Mouse (Mus musculus) kidney, adult 2 months (tissue): Measurements from ENCODE around the gene Spaca5. TPM values are rescaled to one million over a fixed set of nuclear protein-coding genes. Genes with fewer than 3 reads are reported as not detected.

Experiments
- DNase-seq: peaks from one replicate; pipeline ENCODE4 v3.0.0; 2021
- H3K27ac ChIP-seq: fragments of 200-500 bp; 2 replicates; pipeline ENCODE4 v1.5.1; 2012; ENCODE audit warnings: low read depth, low read length, control low read depth, inconsistent platforms; ENCODE audit not compliant: insufficient read depth
- H3K27me3 ChIP-seq: fragments of 200-500 bp; replicated peaks from 2 replicates; pipeline ENCODE4 v1.6.1; 2012; ENCODE audit warnings: mild to moderate bottlenecking, moderate library complexity, low read length, inconsistent platforms; ENCODE audit not compliant: control insufficient read depth, insufficient read depth
- H3K36me3 ChIP-seq: fragments of 200-500 bp; 2 replicates; pipeline ENCODE4 v1.6.1; 2012; ENCODE audit warnings: mild to moderate bottlenecking, moderate library complexity, low read length, inconsistent platforms; ENCODE audit not compliant: control insufficient read depth, insufficient read depth
- H3K4me1 ChIP-seq: fragments of 200-500 bp; 2 replicates; pipeline ENCODE4 v1.6.1; 2011; ENCODE audit warnings: low read length; ENCODE audit not compliant: control insufficient read depth, insufficient read depth
- H3K4me3 ChIP-seq: fragments of 200-500 bp; 2 replicates; pipeline ENCODE4 v1.5.1; 2011; ENCODE audit warnings: mild to moderate bottlenecking, low read depth, low read length, control low read depth; ENCODE audit not compliant: insufficient read depth
- CTCF ChIP-seq: fragments of 200-500 bp; conservative IDR thresholded peaks from 2 replicates; pipeline ENCODE4 v1.5.1; 2011; ENCODE audit warnings: low read depth, mild to moderate bottlenecking, control low read depth, low read length, moderate library complexity, mixed read lengths; ENCODE audit not compliant: insufficient read depth, insufficient read length
- POLR2A ChIP-seq: fragments of 200-500 bp; IDR thresholded peaks from one replicate; pipeline ENCODE4 v1.6.1; 2011; ENCODE audit warnings: low read depth, low read length, control low read depth
- WGBS: fragments of 180-500 bp; shearing (Covaris S2); methylation state at CpG from one replicate; pipeline ENCODE4 v1.1.7; 2018; 5-methylcytosine and 5-hydroxymethylcytosine counted together
- polyA plus RNA-seq: library from polyadenylated mRNA; depleted of rRNA; stranded (reverse); fragments of >200 nt; gene quantifications from 2 replicates; pipeline ENCODE4 v1.2.3, GENCODE M21; 2012; rRNA removed

The Spaca5 gene
- polyA plus RNA-seq: not detected in 2 replicates

DNA sequence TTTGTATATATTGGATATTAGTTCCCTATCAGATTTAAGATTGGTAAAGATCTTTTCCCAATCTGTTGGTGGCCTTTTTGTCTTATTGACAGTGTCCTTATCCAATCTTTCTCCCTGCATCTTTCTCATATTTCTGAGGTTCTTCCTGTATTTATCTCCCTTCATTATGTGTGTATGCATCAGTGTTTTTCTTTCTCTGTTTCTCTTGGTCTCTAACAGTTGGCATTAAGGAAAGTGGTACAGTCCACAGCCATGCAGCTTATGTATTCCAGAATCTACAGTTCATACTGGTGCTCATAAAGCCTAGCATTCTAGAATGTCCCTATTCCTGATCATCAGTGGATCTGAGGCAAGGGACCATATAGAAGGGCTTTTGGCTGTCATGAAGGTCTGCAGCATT is at the start of gene Spaca5:
Gene Spaca5, plus strand, starts transcription at position 301 of the 400 bp plus-strand sequence.
- no peaks in the 10 kb centered on the region for H3K36me3 ChIP-seq
- no peaks in the 10 kb centered on the region; the same call in 1 of the 2 replicates for H3K27me3 ChIP-seq
- DNase-seq: no peak
- TF ChIP-seq CTCF (no peak), POLR2A (no peak)
- no peak within 1 kb of the TSS for H3K4me3 ChIP-seq
- no peak within 1 kb of the TSS for H3K27ac ChIP-seq
- no peaks in the 10 kb centered on the region for H3K4me1 ChIP-seq

GRCm38 (mm10) chrX:21061460-21061859 is 6.7 kb upstream of the Spaca5 start:
- Histone ChIP-seq H3K36me3 (no peaks in the 10 kb centered on the region), H3K4me3 (peak overlapping the region; percentile 85), H3K4me1 (no peaks in the 10 kb centered on the region), H3K27me3 (no peaks in the 10 kb centered on the region; the same call in 1 of the 2 replicates), H3K27ac (no peak overlapping the region)
- WGBS: under 1% methylated on average over 9 of the region's 9 CpGs
- TF ChIP-seq CTCF (no peak), POLR2A (no peak)
- peak; percentile 4 for DNase-seq

- WGBS: under 1% methylated on average over 25 of the region's 25 CpGs
- Histone ChIP-seq H3K4me3 (peak within 1 kb of the TSS; percentile 85), H3K36me3 (no peaks in the 10 kb centered on the region), H3K4me1 (no peaks in the 10 kb centered on the region), H3K27me3 (no peaks in the 10 kb centered on the region; the same call in 1 of the 2 replicates), H3K27ac (no peak within 1 kb of the TSS)
- TF ChIP-seq POLR2A: no peak
- no peak for TF ChIP-seq CTCF
- peak; percentile 91 for DNase-seq
Measured at GRCm38 (mm10) chrX:21061866-21062543, 6.2 kb upstream of the Spaca5 start, which contains the start of gene Zfp182. Gene Zfp182 (minus strand): TSS chrX:21062316.

- Histone ChIP-seq H3K4me1 (no peaks in the 10 kb centered on the region), H3K27ac (no peak overlapping the region), H3K27me3 (no peaks in the 10 kb centered on the region; the same call in 1 of the 2 replicates), H3K36me3 (no peaks in the 10 kb centered on the region), H3K4me3 (no peak overlapping the region)
- 58% methylated on average over 3 of the region's 3 CpGs for WGBS
- TF ChIP-seq CTCF (no peak), POLR2A (no peak)
- no peak for DNase-seq
Measured at GRCm38 (mm10) chrX:21062544-21062890, 5.7 kb upstream of the Spaca5 start.

GRCm38 (mm10) chrX:21088645-21088982 is 20.4 kb downstream of the Spaca5 start:
- Histone ChIP-seq H3K27me3 (no peaks in the 10 kb centered on the region), H3K4me3 (peak overlapping the region; percentile 54), H3K4me1 (no peaks in the 10 kb centered on the region), H3K27ac (no peak overlapping the region), H3K36me3 (no peaks in the 10 kb centered on the region)
- TF ChIP-seq CTCF (no peak), POLR2A (no peak)
- WGBS: 20% methylated on average over 6 of the region's 6 CpGs
- no peak for DNase-seq

GRCm38 (mm10) chrX:21088983-21089866 is 21.0 kb downstream of the Spaca5 start, which contains the start of gene Zfp300:
Gene Zfp300 (minus strand): TSS chrX:21089527.
- H3K27ac ChIP-seq: peak within 1 kb of the TSS; percentile 48; the same call in 1 of the 2 replicates

DNA sequence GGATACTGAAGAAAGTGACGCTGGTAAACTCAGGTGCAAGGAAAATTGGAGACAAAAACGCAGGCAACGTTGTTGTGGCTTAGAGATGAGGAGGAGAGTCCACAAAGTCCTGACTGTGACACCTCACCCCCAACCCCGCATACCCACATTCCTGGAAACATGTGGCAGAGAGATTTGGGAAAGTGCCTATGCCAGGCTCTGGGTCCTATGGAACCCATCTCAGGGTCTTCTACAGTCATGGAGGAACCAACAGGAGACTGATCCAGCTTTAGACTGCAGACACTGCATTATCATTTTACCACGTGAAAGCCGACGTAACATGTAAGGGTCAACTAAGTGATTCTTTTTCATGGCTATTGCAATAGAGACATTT is 21.6 kb downstream of the Spaca5 start:
- Histone ChIP-seq H3K4me1 (no peaks in the 10 kb centered on the region), H3K4me3 (peak overlapping the region; percentile 31; the same call in 1 of the 2 replicates), H3K27me3 (no peaks in the 10 kb centered on the region), H3K27ac (no peak overlapping the region), H3K36me3 (no peaks in the 10 kb centered on the region)
- 46% methylated on average over 7 of the region's 7 CpGs for WGBS
- TF ChIP-seq POLR2A: no peak
- no peak for TF ChIP-seq CTCF
- no peak for DNase-seq

More at GRCm38 (mm10) chrX:21088983-21089866, 21.0 kb downstream of the Spaca5 start, which contains the start of gene Zfp300:
- Histone ChIP-seq H3K4me1 (no peaks in the 10 kb centered on the region), H3K4me3 (peak within 1 kb of the TSS; percentile 54), H3K36me3 (no peaks in the 10 kb centered on the region), H3K27me3 (no peaks in the 10 kb centered on the region)
- under 1% methylated on average over 27 of the region's 27 CpGs for WGBS
- DNase-seq: peak; percentile 71
- TF ChIP-seq CTCF: no peak
- no peak for TF ChIP-seq POLR2A
